Mouse (Mus musculus): Measurements from ENCODE around the gene Sinhcaf.
A peak's percentile ranks its signal among the peaks of the same experiment; 100 is the strongest.
"Not testable (repeated sequence)": the region's sequence is repeated elsewhere in the genome, so short reads cannot be mapped to it uniquely, and the experiment has no call there.

Gene Sinhcaf

GRCm38 (mm10) chr6:148946409-148946742 is at the start of gene Sinhcaf:
Gene Sinhcaf, minus strand, starts transcription at chr6:148946467.
- peak; percentile 100 for DNase-seq (ENCODE audit: low spot score)

- DNase-seq (ENCODE audit: low spot score) = peak; percentile 52
These were observed 48.2 kb upstream of the Sinhcaf start for GRCm38 (mm10) chr6:148994327-148994999.

DNA sequence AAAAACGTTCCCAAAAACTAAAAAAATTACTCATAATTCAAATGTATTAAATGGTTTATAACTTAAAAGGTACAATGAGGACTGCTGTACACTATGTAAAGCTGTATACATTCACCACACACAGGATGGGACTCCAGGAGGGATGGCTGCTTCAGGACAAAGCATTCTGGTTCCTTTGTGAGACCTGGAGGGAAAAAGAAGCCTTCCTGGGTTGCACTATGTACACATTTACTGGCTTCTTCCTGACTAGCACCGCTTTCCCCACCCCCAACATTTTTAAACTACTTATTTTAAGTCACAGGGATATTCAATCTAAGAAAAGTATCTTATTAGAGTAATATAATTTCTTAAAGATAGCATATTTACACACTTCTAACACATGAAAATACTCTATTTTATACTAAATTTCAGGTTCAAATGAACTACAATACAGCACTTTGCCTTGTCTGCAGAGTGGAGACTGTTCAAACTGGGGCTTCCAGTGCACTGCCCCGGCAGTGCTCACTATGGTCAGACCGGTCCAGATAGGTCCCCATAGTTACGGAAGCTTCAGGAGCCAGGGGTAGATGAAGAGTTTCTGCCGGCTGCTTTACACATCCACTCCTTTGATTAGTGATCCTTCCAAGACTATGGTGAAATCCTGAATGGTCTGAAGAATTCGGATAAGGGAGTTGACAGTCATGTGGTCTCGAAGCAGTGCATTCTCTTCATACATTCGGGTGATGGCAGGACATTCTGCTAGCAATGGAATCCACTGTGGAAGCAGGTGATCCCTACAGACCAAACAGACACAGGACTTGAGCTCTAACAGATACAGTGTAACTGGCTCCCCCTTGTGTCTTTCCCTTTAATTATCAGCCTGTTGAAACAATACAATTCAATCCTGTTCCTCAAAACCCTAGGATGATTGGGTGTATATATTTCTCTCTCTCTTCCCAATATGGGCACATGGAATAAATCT is 47.1 kb upstream of the Sinhcaf start:
- DNase-seq (ENCODE audit: low spot score) = peak; percentile 81

- peak; percentile 84 for DNase-seq (ENCODE audit: low spot score)
These were observed 46.3 kb upstream of the Sinhcaf start for GRCm38 (mm10) chr6:148992373-148993116.

GRCm38 (mm10) chr6:148991660-148992372 is 45.5 kb upstream of the Sinhcaf start:
- DNase-seq (ENCODE audit: low spot score) = no peak

- not testable (repeated sequence) for DNase-seq (ENCODE audit: low spot score)
These were observed 43.7 kb upstream of the Sinhcaf start for GRCm38 (mm10) chr6:148989792-148990491.

DNA sequence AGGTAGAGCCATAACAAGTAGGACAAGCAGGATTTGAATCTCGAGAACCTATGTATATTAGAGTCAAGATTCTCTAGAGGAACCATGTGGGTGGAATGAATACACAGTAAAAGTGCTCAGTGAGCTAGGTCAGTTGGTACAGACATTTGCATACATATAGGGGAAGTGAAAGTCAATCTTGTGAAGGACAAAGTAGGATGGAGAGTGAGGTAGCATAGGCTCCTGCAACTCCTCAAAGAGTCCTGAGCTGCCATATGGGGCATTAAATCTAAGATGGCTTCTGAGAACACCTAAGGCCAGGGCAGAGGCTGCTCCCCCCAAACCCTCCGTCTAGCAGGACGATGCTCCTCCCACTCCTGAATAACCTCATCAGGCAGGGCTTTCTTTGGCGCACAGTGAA is 39.7 kb upstream of the Sinhcaf start:
- DNase-seq (ENCODE audit: low spot score) = no peak

DNA sequence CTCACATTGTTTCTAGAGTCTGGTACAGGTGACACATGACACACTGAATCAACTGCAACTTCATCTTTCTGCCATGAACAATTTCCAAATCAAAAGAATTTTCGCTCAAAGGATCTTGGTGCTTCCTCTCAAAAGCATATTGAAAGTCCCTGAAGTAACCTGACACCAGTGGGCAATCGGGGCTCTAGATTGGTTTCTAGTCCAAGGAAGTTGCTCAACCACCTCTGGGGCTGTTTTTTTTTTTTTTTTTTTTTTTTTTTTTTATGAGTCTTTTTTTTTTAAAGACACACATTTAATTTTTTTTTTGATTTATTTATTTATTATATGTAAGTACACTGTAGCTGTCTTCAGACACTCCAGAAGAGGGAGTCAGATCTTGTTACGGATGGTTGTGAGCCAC is 34.2 kb upstream of the Sinhcaf start:
- no peak for DNase-seq (ENCODE audit: low spot score)

GRCm38 (mm10) chr6:148975096-148975495 is 28.8 kb upstream of the Sinhcaf start:
- no peak for DNase-seq (ENCODE audit: low spot score)

GRCm38 (mm10) chr6:148972891-148973290 is 26.6 kb upstream of the Sinhcaf start:
- DNase-seq (ENCODE audit: low spot score) = no peak

GRCm38 (mm10) chr6:148972059-148972848 is 26.0 kb upstream of the Sinhcaf start:
- DNase-seq (ENCODE audit: low spot score) = no peak

DNA sequence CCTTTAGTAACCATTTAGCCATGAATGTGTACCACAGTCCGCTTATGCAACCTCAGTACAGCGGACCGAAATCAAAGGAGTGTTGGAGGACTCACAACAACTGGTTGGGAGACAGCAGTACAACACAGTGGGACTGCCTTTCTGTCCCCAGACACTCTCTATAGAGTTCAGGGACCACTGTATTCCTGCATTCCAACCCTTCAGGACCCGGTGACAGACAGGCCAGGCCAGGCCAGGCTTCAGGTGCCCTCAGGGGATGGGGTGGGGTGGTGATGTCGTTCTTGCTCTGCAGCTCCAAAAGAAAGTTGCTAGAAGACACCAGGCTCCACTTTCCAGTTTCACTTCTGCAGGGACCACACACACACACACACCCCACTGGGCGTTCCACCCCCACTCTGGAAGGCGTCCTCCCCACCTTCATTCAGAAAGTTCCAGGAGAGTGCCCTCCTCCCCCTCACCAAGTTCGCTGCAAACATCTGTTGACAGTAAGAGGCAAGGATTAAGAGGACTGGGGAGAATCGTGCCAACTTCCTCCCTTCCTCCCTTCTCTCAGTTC is 25.2 kb upstream of the Sinhcaf start:
- no peak for DNase-seq (ENCODE audit: low spot score)

DNA sequence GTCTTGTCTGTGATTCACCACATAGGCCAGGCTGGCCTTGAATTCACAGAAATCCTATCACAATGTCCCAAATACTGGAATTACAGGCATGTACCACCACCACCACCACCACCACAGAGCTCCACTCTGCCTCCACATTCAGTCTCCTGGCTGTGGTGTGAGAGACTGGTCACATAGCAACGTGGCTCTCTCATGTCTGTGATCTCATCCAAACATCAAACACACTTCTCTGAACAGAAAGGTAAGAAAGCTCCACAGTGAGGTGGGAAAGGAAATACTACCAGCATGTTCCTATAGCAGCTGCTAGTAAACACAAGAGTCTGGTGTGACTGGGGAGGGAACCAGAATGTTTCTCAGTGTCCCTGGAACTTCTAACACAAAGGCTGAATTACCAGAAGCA is 15.0 kb upstream of the Sinhcaf start:
- no peak for DNase-seq (ENCODE audit: low spot score)

DNA sequence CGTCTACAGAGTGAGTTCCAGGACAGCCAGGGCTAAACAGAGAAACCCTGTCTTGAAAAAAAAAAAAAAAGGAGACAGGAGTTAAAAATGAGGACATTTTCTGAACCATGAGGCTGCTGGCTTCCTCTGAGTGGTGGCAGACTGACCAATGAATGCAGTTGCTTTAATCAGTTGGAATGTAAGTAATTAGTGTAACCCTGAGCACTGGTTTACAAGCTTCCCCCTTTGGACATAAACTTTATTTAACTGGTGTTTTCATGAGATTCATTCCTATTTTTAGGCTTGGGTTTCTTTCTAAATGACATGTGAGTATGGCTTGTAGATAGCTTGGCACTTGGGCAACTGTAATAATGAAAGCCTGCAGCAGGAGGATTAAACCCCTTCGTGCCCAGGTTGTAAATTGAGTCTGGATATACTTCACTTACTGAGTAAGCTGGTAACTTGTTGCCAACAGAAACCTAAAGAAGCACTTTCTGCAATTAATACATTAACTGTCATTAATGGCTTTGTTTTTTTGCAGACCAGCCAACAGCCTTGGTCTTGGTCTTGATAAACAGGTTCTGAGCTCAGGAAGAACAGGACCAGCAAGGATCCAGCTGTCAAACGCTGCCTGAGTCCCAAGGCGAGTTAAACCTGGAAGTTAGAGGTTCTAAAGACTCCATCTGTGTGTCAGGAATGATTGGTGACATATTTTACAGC is 13.4 kb upstream of the Sinhcaf start:
- DNase-seq (ENCODE audit: low spot score) = no peak

- no peak for DNase-seq (ENCODE audit: low spot score)
These were observed 12.4 kb upstream of the Sinhcaf start for GRCm38 (mm10) chr6:148958712-148959111.

DNA sequence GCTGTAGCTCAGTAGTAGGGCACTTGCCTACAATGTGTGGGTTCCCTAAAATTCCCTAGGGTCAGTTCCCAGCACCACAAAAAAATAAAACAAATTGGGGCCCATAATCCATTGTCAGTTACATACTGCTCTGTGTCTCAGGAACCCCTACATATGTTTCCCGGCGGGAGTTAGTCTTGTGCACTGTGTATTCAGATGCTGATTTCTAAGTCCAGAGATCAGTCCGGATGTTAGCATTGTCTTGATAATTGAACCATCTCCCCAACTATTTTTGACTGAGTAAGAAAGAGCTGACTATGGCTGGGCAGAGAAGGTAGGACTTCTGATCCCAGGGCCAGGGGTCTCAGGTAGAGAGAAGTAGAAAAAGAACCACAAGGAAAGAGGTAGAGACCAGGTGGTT is 10.8 kb upstream of the Sinhcaf start:
- DNase-seq (ENCODE audit: low spot score) = no peak

DNA sequence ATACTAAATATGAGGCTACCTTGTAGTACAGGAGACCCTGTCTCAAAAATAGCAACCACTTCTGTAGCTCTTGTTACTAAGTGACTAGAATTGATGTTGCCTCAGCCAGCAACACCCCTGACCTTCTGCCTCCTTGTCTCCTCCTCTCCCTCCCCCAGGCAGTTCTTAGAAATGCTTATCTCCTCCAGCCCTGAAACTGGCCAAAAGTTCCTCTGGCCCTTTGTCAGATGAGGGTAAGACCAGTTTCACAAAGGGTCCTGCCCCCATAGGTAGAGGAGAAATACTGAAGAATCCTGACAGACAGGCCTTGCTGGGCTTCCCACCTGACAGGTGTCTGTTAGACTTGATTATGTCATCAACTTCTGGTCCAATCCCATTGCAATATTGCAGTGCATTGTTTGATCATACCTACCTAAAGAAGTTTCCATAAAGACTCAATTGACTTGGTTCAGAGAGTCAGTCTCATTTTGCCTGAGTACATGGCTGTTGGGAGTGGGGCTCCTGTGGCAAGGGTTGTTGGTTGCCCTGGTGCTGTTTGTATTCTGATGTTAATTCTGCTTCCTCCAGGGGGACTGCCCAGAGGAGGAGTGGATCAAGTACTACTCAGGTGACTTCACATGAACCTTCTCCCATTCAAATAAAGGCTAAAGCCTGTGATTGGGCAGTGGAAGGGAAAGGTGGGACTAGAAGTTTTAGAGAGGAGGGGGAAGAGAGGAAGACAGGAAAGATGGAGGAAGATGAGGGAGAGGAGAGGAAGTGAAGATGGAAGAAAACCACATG is 9.6 kb upstream of the Sinhcaf start:
- no peak for DNase-seq (ENCODE audit: low spot score)

GRCm38 (mm10) chr6:148946881-148947405 is 676 bp upstream of the Sinhcaf start:
- peak; percentile 61 for DNase-seq (ENCODE audit: low spot score)
